Mouse (Mus musculus) heart, adult 2 months (tissue): ENCODE measurements around the gene Gm6268.

Experiments
- CTCF ChIP-seq: fragments of 200-600 bp; IDR thresholded peaks from 2 replicates; pipeline ENCODE4 v1.8.1; 2022; ENCODE audit warnings: antibody characterized with exemption, mild to moderate bottlenecking, moderate library complexity
- EP300 ChIP-seq: fragments of 200-500 bp; IDR thresholded peaks from 2 replicates; pipeline ENCODE4 v1.6.1; 2011; ENCODE audit warnings: low read depth, low read length, control low read depth; ENCODE audit not compliant: insufficient read depth
- POLR2A ChIP-seq: fragments of 200-500 bp; IDR thresholded peaks from 2 replicates; pipeline ENCODE4 v1.6.1; 2011; ENCODE audit warnings: mild to moderate bottlenecking, low read depth, low read length, control low read depth; ENCODE audit not compliant: insufficient read depth

GRCm38 (mm10) chrX:36385340-36385739, 15.7 kb upstream of the Gm6268 start:
- no peak for TF ChIP-seq CTCF
- TF ChIP-seq POLR2A = no peak
- no peak for TF ChIP-seq EP300
